Mouse (Mus musculus): ENCODE data around the gene Slc7a4. TPM values are rescaled to one million over a fixed set of nuclear protein-coding genes. Genes with fewer than 3 reads are reported as not detected.
A peak's percentile ranks its signal among the peaks of the same experiment; 100 is the strongest.
"Not testable (repeated sequence)": the region's sequence is repeated elsewhere in the genome, so short reads cannot be mapped to it uniquely, and the experiment has no call there.

Slc7a4 gene
- total RNA-seq, 1 experiment from 2014 or later, result not detected

DNA sequence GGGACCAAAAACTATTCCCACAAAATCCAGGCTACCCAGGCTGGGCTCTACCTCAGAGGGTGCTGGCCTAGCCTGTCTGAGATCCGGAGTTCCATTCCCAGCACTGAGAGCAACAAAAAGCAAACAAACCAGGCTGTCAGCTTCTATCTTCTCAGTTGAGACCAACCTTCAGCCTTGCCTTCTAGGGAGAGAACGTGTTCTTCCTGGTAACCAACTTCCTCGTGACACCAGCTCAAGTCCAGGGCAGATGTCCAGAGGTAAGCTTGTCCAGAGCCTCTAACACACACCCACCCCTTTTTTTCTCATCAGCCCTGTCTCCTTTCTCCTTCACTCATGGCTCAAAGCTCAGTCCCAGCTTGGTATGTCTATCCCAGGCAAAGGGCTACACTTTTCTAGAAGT, 18.2 kb downstream of the Slc7a4 start:
- ATAC-seq (replicated peaks; ENCODE audit: insufficient number of reproducible peaks, low FRiP score, low TSS enrichment, poor library complexity, severe bottlenecking), result no peak

DNA sequence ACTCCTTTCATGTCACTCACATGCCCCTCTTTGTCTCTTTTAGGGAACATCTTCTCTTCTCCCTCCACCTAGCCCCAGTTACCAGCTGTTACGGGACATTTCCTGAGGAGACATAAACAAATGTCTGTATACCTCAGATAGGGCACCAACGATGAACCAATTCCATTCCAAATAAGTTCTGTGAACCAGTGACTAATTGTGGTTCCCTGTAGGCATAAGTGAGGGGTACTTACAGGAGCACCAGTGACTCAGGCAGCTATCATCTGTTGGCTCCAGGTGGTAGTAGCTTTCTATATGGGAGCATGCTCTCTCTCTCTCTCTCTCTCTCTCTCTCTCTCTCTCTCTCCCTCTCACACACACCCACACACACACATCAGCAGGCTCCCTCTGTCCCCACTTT, 18.8 kb downstream of the Slc7a4 start:
- no peak for ATAC-seq (replicated peaks; ENCODE audit: insufficient number of reproducible peaks, low FRiP score, low TSS enrichment, poor library complexity, severe bottlenecking)

DNA sequence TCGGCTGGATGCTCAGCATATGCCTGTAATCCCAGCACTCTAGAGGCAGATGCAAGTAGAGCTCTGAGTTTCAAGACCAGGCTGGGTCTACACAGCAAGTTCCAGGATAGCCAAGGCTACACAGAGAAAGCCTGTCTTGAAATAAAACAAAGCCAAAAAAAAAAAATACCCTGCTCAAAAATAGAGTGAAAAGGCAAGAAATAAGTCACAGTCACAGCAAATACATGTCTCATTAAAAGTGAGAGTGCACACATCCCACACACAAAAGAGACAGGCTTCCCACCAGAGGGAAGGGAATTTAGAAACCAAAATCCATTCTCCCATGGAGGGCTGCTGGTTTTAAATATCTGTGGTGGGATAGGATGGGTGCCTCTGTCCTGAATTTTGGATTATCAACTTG, 19.4 kb downstream of the Slc7a4 start:
- ATAC-seq (replicated peaks; ENCODE audit: insufficient number of reproducible peaks, low FRiP score, low TSS enrichment, poor library complexity, severe bottlenecking), result no peak

DNA sequence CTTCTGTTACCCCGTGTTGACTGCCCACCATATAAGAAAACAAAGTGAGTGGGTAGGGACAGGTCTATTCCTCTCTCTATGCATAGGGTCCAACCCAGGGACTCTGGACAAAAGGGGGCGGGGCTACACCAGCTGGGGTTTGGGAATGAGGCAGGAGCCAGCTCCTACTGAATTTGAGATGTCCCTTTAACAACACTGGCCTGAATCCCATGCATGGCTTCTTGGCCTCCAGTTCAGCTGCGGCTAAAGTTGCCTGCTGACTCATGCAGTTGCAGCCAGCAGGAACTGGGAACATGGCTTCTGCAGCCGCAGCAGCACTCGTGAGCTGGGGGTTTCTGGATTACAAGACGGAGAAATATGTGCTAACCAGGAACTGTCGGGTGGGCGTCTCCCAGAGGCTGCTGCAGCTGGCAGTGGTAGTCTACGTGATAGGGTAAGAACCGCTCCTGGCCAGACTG, 21.2 kb downstream of the Slc7a4 start, which contains the start of gene P2rx6:
Gene P2rx6, plus strand, starts transcription at position 135 of the 458 bp plus-strand sequence.
- ATAC-seq (replicated peaks; ENCODE audit: insufficient number of reproducible peaks, low FRiP score, low TSS enrichment, poor library complexity, severe bottlenecking), result no peak

- ATAC-seq (replicated peaks; ENCODE audit: insufficient number of reproducible peaks, low FRiP score, low TSS enrichment, poor library complexity, severe bottlenecking), result no peak
Measured at GRCm38 (mm10) chr16:17561128-17561750, 21.8 kb downstream of the Slc7a4 start, which contains the start of gene Lrrc74b. TSS of gene Lrrc74b (minus strand) at chr16:17561247.

- ATAC-seq (replicated peaks; ENCODE audit: insufficient number of reproducible peaks, low FRiP score, low TSS enrichment, poor library complexity, severe bottlenecking), result no peak
Measured at GRCm38 (mm10) chr16:17559396-17560027, 23.5 kb downstream of the Slc7a4 start.

- ATAC-seq (replicated peaks; ENCODE audit: insufficient number of reproducible peaks, low FRiP score, low TSS enrichment, poor library complexity, severe bottlenecking), result no peak
Measured at GRCm38 (mm10) chr16:17558811-17559210, 24.2 kb downstream of the Slc7a4 start.

DNA sequence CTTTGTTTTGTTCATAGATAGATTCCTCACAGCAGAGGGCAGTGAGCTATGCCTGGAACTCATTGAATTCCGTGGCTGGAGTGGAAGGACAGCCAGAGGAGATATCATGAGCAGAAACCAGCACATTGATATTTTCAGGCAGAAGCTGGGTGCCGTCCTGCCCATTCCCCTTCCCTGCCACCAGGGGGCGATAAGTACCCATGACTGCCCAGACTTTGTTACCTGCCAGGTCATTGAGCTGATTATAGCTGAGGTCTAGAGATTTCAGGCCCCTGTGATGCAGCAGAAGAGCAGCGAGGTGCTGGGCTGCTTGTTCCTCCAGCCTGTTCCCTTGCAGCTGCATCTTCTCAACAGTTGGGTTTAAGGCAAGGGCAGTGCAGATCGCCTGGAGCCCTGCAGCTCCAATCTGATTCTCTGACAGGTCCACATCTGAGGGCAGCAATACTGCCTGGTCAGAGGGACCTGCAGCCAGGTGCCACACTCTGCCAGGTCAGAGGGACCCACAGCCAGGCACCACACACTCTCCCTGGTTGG, 25.0 kb downstream of the Slc7a4 start:
- ATAC-seq (replicated peaks; ENCODE audit: insufficient number of reproducible peaks, low FRiP score, low TSS enrichment, poor library complexity, severe bottlenecking), result peak; percentile 48; the same call in 1 of the 2 replicates

DNA sequence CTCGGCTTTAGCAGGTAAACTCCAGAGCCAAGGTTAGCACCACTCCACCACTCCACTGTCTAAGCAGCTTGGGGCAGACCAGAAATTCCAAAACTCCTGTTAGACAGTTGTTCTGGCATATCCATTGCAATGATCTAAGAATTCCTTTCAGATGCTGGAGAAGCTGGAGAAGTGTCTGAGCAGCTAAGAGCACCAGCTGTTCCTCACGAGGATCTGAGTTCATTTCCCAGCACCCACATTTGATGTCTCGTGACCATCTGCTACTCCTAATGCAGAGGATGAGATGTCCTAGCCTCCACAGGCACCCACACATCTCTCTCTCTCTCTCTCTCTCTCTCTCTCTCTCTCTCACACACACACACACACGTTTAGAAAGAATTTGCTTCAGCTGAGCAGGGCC, 26.1 kb downstream of the Slc7a4 start:
- ATAC-seq (replicated peaks; ENCODE audit: insufficient number of reproducible peaks, low FRiP score, low TSS enrichment, poor library complexity, severe bottlenecking), result no peak

GRCm38 (mm10) chr16:17556180-17556579, 26.8 kb downstream of the Slc7a4 start:
- ATAC-seq (replicated peaks; ENCODE audit: insufficient number of reproducible peaks, low FRiP score, low TSS enrichment, poor library complexity, severe bottlenecking), result no peak

DNA sequence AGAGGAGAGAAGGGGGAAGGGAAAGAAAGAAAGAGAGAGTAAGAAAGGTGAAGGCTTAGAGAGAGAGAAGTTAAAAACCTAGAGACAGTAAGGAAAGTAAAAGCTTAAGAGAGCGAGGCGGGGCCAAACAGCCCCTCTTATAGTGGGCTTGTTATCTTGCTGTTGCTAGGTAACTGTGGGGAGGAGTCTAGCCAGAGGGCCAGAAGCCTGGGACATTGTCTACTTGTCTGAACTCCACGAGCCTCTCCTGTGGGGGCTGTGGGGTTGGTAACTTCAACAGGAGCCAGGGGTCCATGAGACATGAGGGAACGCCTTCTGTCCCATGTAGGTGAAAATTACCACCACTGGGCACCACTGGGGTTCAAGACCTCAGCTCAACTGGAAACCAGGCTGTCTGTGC, 28.3 kb downstream of the Slc7a4 start:
- not testable (repeated sequence) for ATAC-seq (replicated peaks; ENCODE audit: insufficient number of reproducible peaks, low FRiP score, low TSS enrichment, poor library complexity, severe bottlenecking)

DNA sequence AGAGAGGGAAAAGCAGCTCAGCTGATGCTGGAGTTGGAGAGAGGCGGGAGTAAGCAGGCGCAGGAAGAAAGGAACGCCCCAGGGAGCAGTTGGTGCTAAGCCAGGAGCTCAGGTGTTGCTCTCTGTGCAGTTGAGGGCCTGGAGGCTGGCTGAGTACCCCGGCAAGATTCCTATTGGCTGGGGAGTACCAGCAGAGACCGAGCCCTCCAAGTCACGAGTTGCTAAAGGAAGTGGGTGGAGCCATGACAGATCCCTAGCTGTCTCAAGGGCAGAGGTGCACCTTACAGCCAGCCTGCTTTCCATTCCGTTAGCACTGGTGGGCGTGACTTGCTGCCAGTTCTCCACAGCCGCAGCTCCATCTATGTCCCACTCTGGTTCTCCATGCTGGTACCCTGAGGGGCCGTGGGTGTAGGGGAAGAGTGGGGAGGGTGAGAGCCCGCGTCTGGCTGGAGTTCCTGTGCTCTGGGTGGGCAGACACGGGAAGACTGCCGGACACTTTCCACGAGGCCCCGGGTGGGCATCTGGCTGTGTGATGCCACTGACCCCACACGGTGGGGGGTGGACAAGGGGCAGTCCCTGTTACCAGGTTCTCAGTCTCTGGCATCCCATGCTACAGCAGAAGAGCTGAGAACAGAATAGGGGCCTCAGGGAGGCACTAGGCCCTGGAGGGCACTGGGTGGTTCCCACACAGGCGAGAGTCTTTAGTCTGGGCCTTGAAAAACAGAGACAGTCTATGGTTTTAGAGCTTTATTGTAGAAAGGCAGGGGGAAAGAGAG, 28.9 kb downstream of the Slc7a4 start:
- ATAC-seq (replicated peaks; ENCODE audit: insufficient number of reproducible peaks, low FRiP score, low TSS enrichment, poor library complexity, severe bottlenecking), result peak; percentile 69

GRCm38 (mm10) chr16:17552837-17553236, 30.2 kb downstream of the Slc7a4 start:
- ATAC-seq (replicated peaks; ENCODE audit: insufficient number of reproducible peaks, low FRiP score, low TSS enrichment, poor library complexity, severe bottlenecking), result no peak

GRCm38 (mm10) chr16:17542632-17543031, 40.4 kb downstream of the Slc7a4 start:
- ATAC-seq (replicated peaks; ENCODE audit: insufficient number of reproducible peaks, low FRiP score, low TSS enrichment, poor library complexity, severe bottlenecking), result no peak

DNA sequence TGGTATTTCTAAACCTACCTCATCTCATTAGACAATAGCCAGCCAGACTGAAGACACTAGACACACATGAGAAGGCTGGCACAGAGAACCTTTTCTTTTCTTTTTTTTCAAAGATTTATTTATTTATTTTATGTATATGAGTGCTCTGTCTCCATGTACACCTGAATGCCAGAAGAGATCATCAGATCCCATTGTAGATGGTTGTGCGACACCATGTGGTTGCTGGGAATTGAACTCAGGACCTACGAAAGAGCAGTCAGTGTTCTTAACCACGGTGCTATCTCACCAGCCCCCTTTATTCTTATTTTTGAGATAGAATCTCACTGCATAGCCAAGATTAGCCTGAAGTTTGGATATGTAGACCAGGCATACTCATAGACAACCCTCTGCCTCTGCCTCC, 46.4 kb downstream of the Slc7a4 start:
- ATAC-seq (replicated peaks; ENCODE audit: insufficient number of reproducible peaks, low FRiP score, low TSS enrichment, poor library complexity, severe bottlenecking), result no peak

GRCm38 (mm10) chr16:17532676-17533329, 50.2 kb downstream of the Slc7a4 start:
- ATAC-seq (replicated peaks; ENCODE audit: insufficient number of reproducible peaks, low FRiP score, low TSS enrichment, poor library complexity, severe bottlenecking), result no peak

DNA sequence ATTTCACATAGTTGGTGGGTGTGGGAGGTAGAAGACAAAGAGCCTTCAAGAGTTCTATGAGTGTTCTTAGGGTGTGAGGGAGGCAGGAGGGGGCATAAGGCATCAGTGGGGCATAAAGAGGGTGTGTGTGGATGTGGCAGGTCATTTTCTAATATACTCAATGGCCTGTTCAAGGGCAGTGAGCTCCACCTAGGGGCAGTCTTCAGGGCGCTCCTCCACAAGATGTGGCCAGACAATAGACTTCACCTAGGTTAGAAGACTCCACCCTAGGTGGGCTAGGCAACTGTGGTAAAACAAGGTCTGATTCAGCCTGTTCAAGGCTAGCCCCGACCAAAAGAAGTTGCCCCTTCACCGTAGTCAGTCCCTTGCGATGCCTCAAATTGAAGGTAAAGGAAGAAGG, 50.7 kb downstream of the Slc7a4 start:
- ATAC-seq (replicated peaks; ENCODE audit: insufficient number of reproducible peaks, low FRiP score, low TSS enrichment, poor library complexity, severe bottlenecking), result no peak

- ATAC-seq (replicated peaks; ENCODE audit: insufficient number of reproducible peaks, low FRiP score, low TSS enrichment, poor library complexity, severe bottlenecking), result peak; percentile 92
Measured at GRCm38 (mm10) chr16:17530640-17531288, 52.2 kb downstream of the Slc7a4 start, which contains the start of gene Thap7. TSS of gene Thap7 (minus strand) at chr16:17531136.
